1 mouse cellular context compared by ENCODE assay signal in the genomic region with DNA sequence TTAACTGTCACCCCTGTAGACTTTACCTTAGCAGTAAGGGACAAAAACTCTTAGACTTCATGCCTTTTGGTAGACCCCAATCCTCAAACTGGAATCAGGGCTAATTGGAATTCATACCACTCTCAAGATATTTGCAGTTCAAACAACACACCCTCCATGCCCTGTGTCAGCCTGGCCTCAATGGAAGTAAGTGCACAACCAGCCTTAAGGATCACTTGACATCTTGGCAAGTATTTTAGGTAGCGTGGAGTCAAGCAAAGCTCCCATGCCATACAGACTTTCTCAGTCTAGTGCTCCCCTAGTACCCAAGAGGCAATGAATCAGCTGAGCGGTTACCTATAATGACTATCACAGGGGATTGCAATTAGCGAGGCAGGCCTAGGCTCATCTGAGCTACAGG.
TF ChIP-seq lines count a peak whose summit lies in the region.

No protein-coding gene starts in this region.

TF ChIP-seq in MEL, 35 proteins besides CTCF, POLR2A, EP300 and RAD21:
- TF ChIP-seq ZC3H11A (IDR thresholded peaks at IDR 0.05; ENCODE audit: low read depth, low read length) (no peak), MYC (IDR thresholded peaks at IDR 0.05; ENCODE audit: low read depth, low read length) (0 out of 2 replicates have a peak, but pooled peaks have one; percentile 39), TAL1 (IDR thresholded peaks at IDR 0.05; ENCODE audit: low read length) (no peak), ZMIZ1 (IDR thresholded peaks at IDR 0.05; ENCODE audit: low read depth, low read length) (peak; percentile 76), SMC3 (IDR thresholded peaks at IDR 0.05; ENCODE audit: low read depth, low read length) (peak; percentile 24; the same call in 1 of the 2 replicates)
